Mouse (Mus musculus): ENCODE measurements around the gene Rdh13. TPM values are rescaled to one million over a fixed set of nuclear protein-coding genes. Genes with fewer than 3 reads are reported as not detected.
"Not testable (repeated sequence)": the region's sequence is repeated elsewhere in the genome, so short reads cannot be mapped to it uniquely, and the experiment has no call there.

The Rdh13 gene
- polyA plus RNA-seq, 1 experiment: not detected

GRCm38 (mm10) chr7:4419681-4420080 lies 25.8 kb downstream of the Rdh13 start:
- no peak overlapping the region for H3K4me3 ChIP-seq (ENCODE audit: insufficient read depth, low read depth, low read length)
- no peak overlapping the region for H3K27ac ChIP-seq (ENCODE audit: insufficient read depth, low read depth, low read length)
- H3K4me1 ChIP-seq (ENCODE audit: control insufficient read depth, insufficient read depth, low read length): no peaks in the 10 kb centered on the region
- 86% methylated on average over 6 of the region's 6 CpGs for WGBS
- TF ChIP-seq CTCF (IDR thresholded peaks at IDR 0.05; ENCODE audit: insufficient read depth, low read depth, low read length) (no peak), POLR2A (IDR thresholded peaks at IDR 0.05; ENCODE audit: insufficient read depth, low read depth, low read length) (no peak)

DNA sequence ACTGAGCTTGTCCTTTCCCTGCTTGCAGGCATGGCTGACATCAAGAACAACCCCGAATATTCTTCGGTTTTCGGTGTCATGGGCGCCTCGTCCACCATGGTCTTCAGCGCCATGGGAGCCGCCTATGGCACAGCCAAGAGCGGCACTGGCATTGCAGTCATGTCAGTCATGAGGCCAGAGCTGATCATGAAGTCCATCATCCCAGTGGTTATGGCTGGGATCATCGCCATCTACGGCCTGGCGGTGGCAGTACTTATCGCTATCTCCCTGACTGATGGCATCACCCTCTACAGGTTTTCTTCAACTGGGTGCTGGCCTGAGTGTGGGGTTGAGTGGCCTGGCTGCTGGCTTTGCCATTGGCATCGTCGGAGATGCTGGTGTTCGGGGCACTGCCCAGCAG lies 33.0 kb downstream of the Rdh13 start:
- H3K27ac ChIP-seq (ENCODE audit: insufficient read depth, low read depth, low read length); H3K4me3 ChIP-seq (ENCODE audit: insufficient read depth, low read depth, low read length); H3K4me1 ChIP-seq (ENCODE audit: control insufficient read depth, insufficient read depth, low read length): not testable (repeated sequence)
- WGBS: 98% methylated on average over 15 of the region's 15 CpGs

- TF ChIP-seq POLR2A (IDR thresholded peaks at IDR 0.05; ENCODE audit: insufficient read depth, low read depth, low read length) (no peak), CTCF (IDR thresholded peaks at IDR 0.05; ENCODE audit: insufficient read depth, low read depth, low read length) (no peak)
- Histone ChIP-seq H3K27ac (ENCODE audit: insufficient read depth, low read depth, low read length) (no peak within 1 kb of the TSS), H3K4me1 (ENCODE audit: control insufficient read depth, insufficient read depth, low read length) (no peaks in the 10 kb centered on the region), H3K4me3 (ENCODE audit: insufficient read depth, low read depth, low read length) (no peak within 1 kb of the TSS)
- 90% methylated on average over 1 of the region's 1 CpGs for WGBS
These were observed 47.7 kb downstream of the Rdh13 start, which contains the start of gene Gp6 for GRCm38 (mm10) chr7:4397730-4398129. TSS of gene Gp6 (minus strand) at chr7:4397744.

Other genes starting within 250 kb of the Rdh13 start
- not detected in 2 replicates for gene Lilra5, start 207.9 kb downstream of the Rdh13 start, polyA plus RNA-seq (2012; ENCODE audit: insufficient read depth, insufficient read length, low replicate concordance, missing spikeins)
- gene Ncr1, start 107.9 kb downstream of the Rdh13 start, polyA plus RNA-seq (2012; ENCODE audit: insufficient read depth, insufficient read length, low replicate concordance, missing spikeins): not detected in 2 replicates
- not detected in 2 replicates for gene Gp6, start 47.9 kb downstream of the Rdh13 start, polyA plus RNA-seq (2012; ENCODE audit: insufficient read depth, insufficient read length, low replicate concordance, missing spikeins)
- not detected in 2 replicates for gene Eps8l1, start 15.0 kb upstream of the Rdh13 start, polyA plus RNA-seq (2012; ENCODE audit: insufficient read depth, insufficient read length, low replicate concordance, missing spikeins)
- gene Ppp1r12c, start 56.0 kb upstream of the Rdh13 start, polyA plus RNA-seq (2012; ENCODE audit: insufficient read depth, insufficient read length, low replicate concordance, missing spikeins): not detected in 2 replicates
- not detected in 2 replicates for gene Tnnt1, start 70.7 kb upstream of the Rdh13 start, polyA plus RNA-seq (2012; ENCODE audit: insufficient read depth, insufficient read length, low replicate concordance, missing spikeins)
- gene Tnni3, start 78.6 kb upstream of the Rdh13 start, polyA plus RNA-seq (2012; ENCODE audit: insufficient read depth, insufficient read length, low replicate concordance, missing spikeins): not detected in 2 replicates
- gene Dnaaf3, start 86.8 kb upstream of the Rdh13 start, polyA plus RNA-seq (2012; ENCODE audit: insufficient read depth, insufficient read length, low replicate concordance, missing spikeins): not detected in 2 replicates
- gene Syt5, start 101.9 kb upstream of the Rdh13 start, polyA plus RNA-seq (2012; ENCODE audit: insufficient read depth, insufficient read length, low replicate concordance, missing spikeins): not detected in 2 replicates
- gene Ptprh, start 158.4 kb upstream of the Rdh13 start, polyA plus RNA-seq (2012; ENCODE audit: insufficient read depth, insufficient read length, low replicate concordance, missing spikeins): not detected in 2 replicates
- gene Tmem86b, start 185.8 kb upstream of the Rdh13 start, polyA plus RNA-seq (2012; ENCODE audit: insufficient read depth, insufficient read length, low replicate concordance, missing spikeins): not detected in 2 replicates
- 310 and 891 TPM in 2 replicates for gene Ppp6r1, start 213.4 kb upstream of the Rdh13 start, polyA plus RNA-seq (2012; ENCODE audit: insufficient read depth, insufficient read length, low replicate concordance, missing spikeins)
- not detected in 2 replicates for gene Hspbp1, start 239.4 kb upstream of the Rdh13 start, polyA plus RNA-seq (2012; ENCODE audit: insufficient read depth, insufficient read length, low replicate concordance, missing spikeins)
- not detected in 2 replicates for gene Brsk1, start 245.0 kb upstream of the Rdh13 start, polyA plus RNA-seq (2012; ENCODE audit: insufficient read depth, insufficient read length, low replicate concordance, missing spikeins)

Data from olfactory bulb, adult 2 months (tissue).